Mouse (Mus musculus) stomach, postnatal 0 days (tissue): ENCODE results near the gene Ghitm. TPM values are rescaled to one million over a fixed set of nuclear protein-coding genes. Genes with fewer than 3 reads are reported as not detected.

Source experiments
- ATAC-seq: fragments of 200-750 bp; cut with Nextera tagmentation; 2 replicates; pipeline ENCODE4 v1.8.0; 2017; ENCODE audit not compliant: low FRiP score, low TSS enrichment
- DNase-seq: peaks from one replicate; pipeline ENCODE4 v3.0.0-alpha.2; 2016; ENCODE audit warnings: low spot score
- H3K27ac ChIP-seq: fragments of 300-500 bp; sonication (generic); replicated peaks from 2 replicates; pipeline ENCODE4 v1.5.1; 2014; ENCODE audit warnings: mild to moderate bottlenecking, control low read depth
- H3K27me3 ChIP-seq: fragments of 300-500 bp; sonication (generic); 2 replicates; pipeline ENCODE4 v1.6.1; 2014; ENCODE audit warnings: low read length; ENCODE audit not compliant: control insufficient read depth, insufficient read depth
- H3K36me3 ChIP-seq: fragments of 300-500 bp; sonication (generic); 2 replicates; pipeline ENCODE4 v1.6.1; 2014; ENCODE audit warnings: low read length, mixed read lengths; ENCODE audit not compliant: control insufficient read depth, insufficient read depth
- H3K4me1 ChIP-seq: fragments of 300-500 bp; sonication (generic); replicated peaks from 2 replicates; pipeline ENCODE4 v1.6.1; 2014; ENCODE audit warnings: antibody characterized with exemption; ENCODE audit not compliant: control insufficient read depth, insufficient read depth
- H3K4me2 ChIP-seq: fragments of 300-500 bp; sonication (generic); replicated peaks from 2 replicates; pipeline ENCODE4 v1.6.1; 2014; ENCODE audit warnings: low read depth, mild to moderate bottlenecking, control low read depth, moderate library complexity
- H3K4me3 ChIP-seq: fragments of 300-500 bp; sonication (generic); 2 replicates; pipeline ENCODE4 v1.5.1; 2014; ENCODE audit warnings: low read depth, low read length, control low read depth
- H3K9ac ChIP-seq: fragments of 300-500 bp; sonication (generic); 2 replicates; pipeline ENCODE4 v1.6.1; 2014; ENCODE audit warnings: mild to moderate bottlenecking, low read length, control low read depth, mixed read lengths
- H3K9me3 ChIP-seq: fragments of 300-500 bp; sonication (generic); 2 replicates; pipeline ENCODE4 v1.6.1; 2016; ENCODE audit warnings: low read length; ENCODE audit not compliant: control insufficient read depth
- CTCF ChIP-seq: IDR thresholded peaks from 2 replicates; pipeline ENCODE4 v1.5.1; 2016; ENCODE audit warnings: antibody characterized with exemption, low read depth, mild to moderate bottlenecking, moderate library complexity
- EP300 ChIP-seq: optimal IDR thresholded peaks from 2 replicates; pipeline ENCODE3; 2016; ENCODE audit warnings: antibody characterized with exemption
- WGBS: fragments of 180-500 bp; shearing (Covaris S2); extraction: QIAGEN DNeasy Blood & Tissue Kit; methylation state at CpG from one replicate; pipeline ENCODE4 v1.1.7; 2014; 5-methylcytosine and 5-hydroxymethylcytosine counted together
- polyA plus RNA-seq: library from polyadenylated mRNA; unstranded; fragments of >200 nt; fragmentation: Nextera tagmentation; extraction: Ambion mirVana; gene quantifications from 2 replicates; pipeline ENCODE4 v1.2.1, GENCODE M21; 2015

Gene Ghitm
- polyA plus RNA-seq, 1 experiment from 2014 or later, result 198 TPM

GRCm38 (mm10) chr14:37134304-37135126, 557 bp downstream of the Ghitm start:
- under 1% methylated on average over 40 of the region's 40 CpGs for WGBS
- ATAC-seq, result peak; percentile 38; the same call in 1 of the 2 replicates
- H3K27ac ChIP-seq, result peak overlapping the region; percentile 92
- peak overlapping the region; percentile 68 for H3K4me2 ChIP-seq
- no peak for DNase-seq
- peak overlapping the region; percentile 86 for H3K4me3 ChIP-seq
- H3K4me1 ChIP-seq, result no peaks in the 10 kb centered on the region
- no peaks in the 10 kb centered on the region for H3K27me3 ChIP-seq
- TF ChIP-seq EP300 (no peak), CTCF (no peak)
- H3K36me3 ChIP-seq, result 0 out of 2 replicates have a peak, but pooled peaks cover 5% of the 10 kb centered on the region
- H3K9me3 ChIP-seq, result no peaks in the 10 kb centered on the region
- peak overlapping the region; percentile 92 for H3K9ac ChIP-seq

GRCm38 (mm10) chr14:37127652-37128051, 7.4 kb downstream of the Ghitm start:
- Histone ChIP-seq H3K36me3 (peaks cover 16% of the 10 kb centered on the region; the same call in 1 of the 2 replicates), H3K27ac (no peak overlapping the region), H3K27me3 (no peaks in the 10 kb centered on the region), H3K9ac (no peak overlapping the region), H3K4me1 (no peaks in the 10 kb centered on the region), H3K4me3 (no peak overlapping the region), H3K9me3 (no peaks in the 10 kb centered on the region), H3K4me2 (no peak overlapping the region)
- ATAC-seq, result no peak
- no peak for DNase-seq
- 39% methylated on average over 4 of the region's 4 CpGs for WGBS
- no peak for TF ChIP-seq EP300
- peak; percentile 79 for TF ChIP-seq CTCF

- Histone ChIP-seq H3K27ac (no peak overlapping the region), H3K36me3 (peaks cover 4% of the 10 kb centered on the region; the same call in 1 of the 2 replicates), H3K4me2 (no peak overlapping the region), H3K4me3 (no peak overlapping the region), H3K27me3 (no peaks in the 10 kb centered on the region), H3K9ac (no peak overlapping the region), H3K4me1 (no peaks in the 10 kb centered on the region), H3K9me3 (no peaks in the 10 kb centered on the region)
- ATAC-seq (no peak), DNase-seq (no peak)
- 92% methylated on average over 4 of the region's 4 CpGs for WGBS
- TF ChIP-seq CTCF, result no peak
- TF ChIP-seq EP300, result no peak
Measured at GRCm38 (mm10) chr14:37119233-37119632, 15.8 kb downstream of the Ghitm start.

GRCm38 (mm10) chr14:37113922-37114321, 21.1 kb downstream of the Ghitm start, which contains the start of gene 2610528A11Rik:
Gene 2610528A11Rik (minus strand): TSS chr14:37114022.
- TF ChIP-seq CTCF (no peak), EP300 (no peak)
- Histone ChIP-seq H3K27me3 (no peaks in the 10 kb centered on the region), H3K9ac (no peak within 1 kb of the TSS), H3K4me2 (no peak within 1 kb of the TSS), H3K4me1 (no peaks in the 10 kb centered on the region), H3K36me3 (no peaks in the 10 kb centered on the region), H3K9me3 (no peaks in the 10 kb centered on the region), H3K4me3 (no peak within 1 kb of the TSS), H3K27ac (no peak within 1 kb of the TSS)
- ATAC-seq (no peak), DNase-seq (no peak)
- WGBS, result 50% methylated on average over 3 of the region's 3 CpGs

- no peak overlapping the region for H3K27ac ChIP-seq
- no peaks in the 10 kb centered on the region for H3K27me3 ChIP-seq
- DNase-seq (no peak), ATAC-seq (no peak)
- no peak overlapping the region for H3K9ac ChIP-seq
- H3K4me1 ChIP-seq, result no peaks in the 10 kb centered on the region
- WGBS, result 87% methylated on average over 7 of the region's 7 CpGs
- no peaks in the 10 kb centered on the region for H3K36me3 ChIP-seq
- H3K4me2 ChIP-seq, result no peak overlapping the region
- no peak overlapping the region for H3K4me3 ChIP-seq
- no peak for TF ChIP-seq EP300
- no peak for TF ChIP-seq CTCF
- H3K9me3 ChIP-seq, result no peaks in the 10 kb centered on the region
Measured at GRCm38 (mm10) chr14:37112931-37113330, 22.1 kb downstream of the Ghitm start.

- TF ChIP-seq EP300 (no peak), CTCF (no peak)
- ATAC-seq, result no peak
- DNase-seq, result no peak
Measured at GRCm38 (mm10) chr14:37111371-37111770, 23.7 kb downstream of the Ghitm start.

More at GRCm38 (mm10) chr14:37111371-37111770, 23.7 kb downstream of the Ghitm start:
- no peak overlapping the region for H3K4me2 ChIP-seq
- no peaks in the 10 kb centered on the region for H3K4me1 ChIP-seq
- H3K9ac ChIP-seq, result no peak overlapping the region
- no peaks in the 10 kb centered on the region for H3K9me3 ChIP-seq
- H3K27me3 ChIP-seq, result no peaks in the 10 kb centered on the region
- no peak overlapping the region for H3K4me3 ChIP-seq
- H3K27ac ChIP-seq, result no peak overlapping the region
- no peaks in the 10 kb centered on the region for H3K36me3 ChIP-seq
